Mouse (Mus musculus) gonadal fat pad, adult 2 months (tissue): ENCODE data around the gene Pcyt1a. TPM values are rescaled to one million over a fixed set of nuclear protein-coding genes. Genes with fewer than 3 reads are reported as not detected.

Source experiments
- polyA plus RNA-seq: library from polyadenylated mRNA; depleted of rRNA; stranded (reverse); fragments of >200 nt; gene quantifications from 2 replicates; pipeline ENCODE4 v1.2.3, GENCODE M21; 2012; rRNA removed

Pcyt1a gene
- polyA plus RNA-seq, 1 experiment = 33.0 TPM

Other genes with a start within 250 kb of the Pcyt1a start
- gene Fbxo45, start 183.8 kb upstream of the Pcyt1a start, polyA plus RNA-seq = 6.8 and 8.6 TPM in 2 replicates
- gene Wdr53, start 183.7 kb upstream of the Pcyt1a start, polyA plus RNA-seq = 9.1 and 9.5 TPM in 2 replicates
- gene Smco1, start 159.5 kb upstream of the Pcyt1a start, polyA plus RNA-seq = not detected in 2 replicates
- gene Rnf168, start 153.5 kb upstream of the Pcyt1a start, polyA plus RNA-seq = 7.6 and 12.0 TPM in 2 replicates
- gene Ubxn7, start 98.7 kb upstream of the Pcyt1a start, polyA plus RNA-seq = 10.9 and 22.6 TPM in 2 replicates
- gene Tm4sf19, start 30.4 kb upstream of the Pcyt1a start, polyA plus RNA-seq = 0.27 and 0.60 TPM in 2 replicates
- 9.8 and 10.8 TPM in 2 replicates for gene Tctex1d2, start 11.2 kb upstream of the Pcyt1a start, polyA plus RNA-seq
- 0.04 TPM in 1 of 2 replicates, not detected in the other for gene Slc51a, start 57.0 kb downstream of the Pcyt1a start, polyA plus RNA-seq
- gene Zdhhc19, start 65.3 kb downstream of the Pcyt1a start, polyA plus RNA-seq = 0.25 and 0.30 TPM in 2 replicates
- gene Tfrc, start 178.0 kb downstream of the Pcyt1a start, polyA plus RNA-seq = 10.3 and 11.3 TPM in 2 replicates
- 93.2 and 108 TPM in 2 replicates for gene Tnk2, start 213.0 kb downstream of the Pcyt1a start, polyA plus RNA-seq